Mouse (Mus musculus): ENCODE data around the gene Gm29094. TPM values are rescaled to one million over a fixed set of nuclear protein-coding genes. Genes with fewer than 3 reads are reported as not detected.

Gm29094 gene
- polyA plus RNA-seq, 1 experiment from 2014 or later = not detected

Other genes with a start within 250 kb of the Gm29094 start
- not detected in 2 replicates for gene Bcl2a1a, start 242.5 kb upstream of the Gm29094 start, polyA plus RNA-seq (2016; fragmentation: Nextera tagmentation; extraction: Ambion mirVana)
- gene Trim43b, start 106.5 kb upstream of the Gm29094 start, polyA plus RNA-seq (2016; fragmentation: Nextera tagmentation; extraction: Ambion mirVana) = not detected in 2 replicates
- gene Bcl2a1b, start 170 bp upstream of the Gm29094 start, polyA plus RNA-seq (2016; fragmentation: Nextera tagmentation; extraction: Ambion mirVana) = 0.18 TPM in 1 of 2 replicates, not detected in the other
- 19.0 and 23.0 TPM in 2 replicates for gene Mthfs, start 11.3 kb downstream of the Gm29094 start, polyA plus RNA-seq (2016; fragmentation: Nextera tagmentation; extraction: Ambion mirVana)

Measured in limb, embryonic 10.5 days (tissue).